Mouse (Mus musculus): ENCODE results near the gene Pank4.

Gene Pank4

GRCm38 (mm10) chr4:155010870-155011269 lies 46.9 kb downstream of the Pank4 start:
- in situ Hi-C loops (cut with MboI, MseI): no loop called here

- in situ Hi-C loops (cut with MboI, MseI): no loop called here
Observed at GRCm38 (mm10) chr4:155011312-155012025, 47.5 kb downstream of the Pank4 start.

GRCm38 (mm10) chr4:155012115-155012514 lies 48.2 kb downstream of the Pank4 start:
- in situ Hi-C loops (cut with MboI, MseI): no loop called here

GRCm38 (mm10) chr4:155012788-155013187 lies 48.9 kb downstream of the Pank4 start:
- in situ Hi-C loops (cut with MboI, MseI): no loop called here

GRCm38 (mm10) chr4:155014244-155014643 lies 50.3 kb downstream of the Pank4 start:
- in situ Hi-C loops (cut with MboI, MseI): no loop called here

- in situ Hi-C loops (cut with MboI, MseI): no loop called here
Observed at GRCm38 (mm10) chr4:155014791-155015190, 50.9 kb downstream of the Pank4 start.

- in situ Hi-C loops (cut with MboI, MseI): no loop called here
Observed at GRCm38 (mm10) chr4:155015550-155015949, 51.6 kb downstream of the Pank4 start.

- in situ Hi-C loops (cut with MboI, MseI): no loop called here
Observed at GRCm38 (mm10) chr4:155016807-155017206, 52.9 kb downstream of the Pank4 start.

GRCm38 (mm10) chr4:155017253-155017878 lies 53.4 kb downstream of the Pank4 start:
- in situ Hi-C loops (cut with MboI, MseI): no loop called here

GRCm38 (mm10) chr4:155018066-155018465 lies 54.1 kb downstream of the Pank4 start:
- in situ Hi-C loops (cut with MboI, MseI): no loop called here

GRCm38 (mm10) chr4:155018601-155019335 lies 54.8 kb downstream of the Pank4 start:
- in situ Hi-C loops (cut with MboI, MseI): no loop called here

GRCm38 (mm10) chr4:155019336-155019847 lies 55.5 kb downstream of the Pank4 start:
- in situ Hi-C loops (cut with MboI, MseI): no loop called here

GRCm38 (mm10) chr4:155020141-155020540 lies 56.2 kb downstream of the Pank4 start:
- in situ Hi-C loops (cut with MboI, MseI): no loop called here

- in situ Hi-C loops (cut with MboI, MseI): no loop called here
Observed at GRCm38 (mm10) chr4:155020813-155021212, 56.9 kb downstream of the Pank4 start.

GRCm38 (mm10) chr4:155022228-155022855 lies 58.4 kb downstream of the Pank4 start:
- in situ Hi-C loops (cut with MboI, MseI): no loop called here

- in situ Hi-C loops (cut with MboI, MseI): loop anchor here (25.0 kb wide), 1 partner anchor 537 kb away; no protein-coding TSS in a partner anchor
Observed at GRCm38 (mm10) chr4:155024170-155025010, 60.5 kb downstream of the Pank4 start.
